Mouse (Mus musculus) heart, embryonic 10.5 days (tissue): ENCODE measurements around the gene Poll. TPM values are rescaled to one million over a fixed set of nuclear protein-coding genes. Genes with fewer than 3 reads are reported as not detected.

Experiments used
- DNase-seq: peaks from one replicate; pipeline ENCODE4 v3.0.0-alpha.2; 2017; ENCODE audit warnings: low spot score
- H3K27ac ChIP-seq: fragments of 300-500 bp; sonication (generic); 2 replicates; pipeline ENCODE4 v1.5.1; 2016; ENCODE audit warnings: mild to moderate bottlenecking
- H3K27me3 ChIP-seq: fragments of 300-500 bp; sonication (generic); 2 replicates; pipeline ENCODE4 v1.6.1; 2016; ENCODE audit warnings: mild to moderate bottlenecking; ENCODE audit not compliant: poor library complexity, insufficient read depth, severe bottlenecking
- H3K36me3 ChIP-seq: fragments of 300-500 bp; sonication (generic); 2 replicates; pipeline ENCODE4 v1.6.1; 2016; ENCODE audit warnings: mild to moderate bottlenecking, moderate library complexity
- H3K4me1 ChIP-seq: fragments of 300-500 bp; sonication (generic); 2 replicates; pipeline ENCODE4 v1.6.1; 2016; ENCODE audit warnings: mild to moderate bottlenecking
- H3K4me3 ChIP-seq: fragments of 300-500 bp; sonication (generic); 2 replicates; pipeline ENCODE4 v1.5.1; 2016; ENCODE audit warnings: mild to moderate bottlenecking, moderate library complexity
- H3K9me3 ChIP-seq: fragments of 300-500 bp; sonication (generic); 2 replicates; pipeline ENCODE4 v1.6.1; 2016; ENCODE audit warnings: mild to moderate bottlenecking, moderate library complexity
- WGBS: fragments of 180-500 bp; shearing (Covaris S2); methylation state at CpG from one replicate; pipeline ENCODE4 v1.1.7; 2016; 5-methylcytosine and 5-hydroxymethylcytosine counted together
- polyA plus RNA-seq: library from polyadenylated mRNA; unstranded; fragments of >200 nt; fragmentation: Nextera tagmentation; extraction: Ambion mirVana; gene quantifications from 2 replicates; pipeline ENCODE4 v1.2.1, GENCODE M21; 2016

Poll gene
- polyA plus RNA-seq, 1 experiment from 2014 or later: 19.2 TPM

DNA sequence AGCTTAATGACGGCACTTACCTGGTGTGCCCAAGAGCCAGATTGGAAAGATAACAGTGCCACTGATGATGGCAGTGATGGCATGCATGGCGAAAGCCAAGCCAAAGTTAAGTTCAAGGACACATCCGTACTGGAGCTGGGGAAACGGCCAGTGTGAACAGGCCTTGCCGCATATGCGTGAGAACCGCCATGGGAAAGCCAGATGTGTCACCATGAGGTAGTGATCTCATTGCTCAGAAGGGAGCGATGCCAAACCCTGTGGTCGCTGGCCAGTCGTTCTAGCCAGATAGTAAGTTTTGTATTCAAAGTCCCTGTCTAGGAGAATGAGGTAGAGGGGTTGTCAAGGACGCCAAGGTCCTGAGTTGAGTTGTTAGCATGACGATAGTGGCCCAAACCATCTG is 44.1 kb downstream of the Poll start:
- no peaks in the 10 kb centered on the region for H3K27me3 ChIP-seq
- H3K4me1 ChIP-seq: no peaks in the 10 kb centered on the region
- no peaks in the 10 kb centered on the region for H3K9me3 ChIP-seq
- H3K4me3 ChIP-seq: no peak overlapping the region
- peaks cover 70% of the 10 kb centered on the region for H3K36me3 ChIP-seq
- no peak for DNase-seq
- WGBS: 93% methylated on average over 12 of the region's 12 CpGs
- H3K27ac ChIP-seq: no peak overlapping the region

DNA sequence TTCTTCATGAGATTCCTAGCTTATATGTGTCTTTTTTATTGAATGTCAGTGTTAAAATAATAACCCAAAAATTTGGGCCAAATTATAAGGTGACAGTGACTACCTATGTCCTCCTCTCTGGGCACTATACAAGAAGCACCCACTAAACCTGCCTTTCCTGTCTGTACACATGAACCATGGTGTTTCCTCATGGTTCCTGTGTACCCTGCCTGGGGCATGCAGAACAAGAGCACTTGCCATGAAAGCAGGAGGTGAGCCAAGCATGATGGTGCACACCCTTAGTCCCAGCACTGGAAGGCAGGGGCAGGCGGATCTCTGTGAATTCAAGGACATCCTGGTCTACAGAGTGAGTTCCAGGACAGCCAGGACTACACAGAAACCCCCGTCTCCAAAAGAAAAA is 45.0 kb downstream of the Poll start:
- Histone ChIP-seq H3K36me3 (peaks cover 61% of the 10 kb centered on the region), H3K4me3 (no peak overlapping the region), H3K9me3 (no peaks in the 10 kb centered on the region), H3K4me1 (no peaks in the 10 kb centered on the region), H3K27ac (no peak overlapping the region), H3K27me3 (no peaks in the 10 kb centered on the region)
- no peak for DNase-seq
- WGBS: 77% methylated on average over 2 of the region's 2 CpGs

GRCm38 (mm10) chr19:45511406-45511805 is 48.9 kb downstream of the Poll start:
- peaks cover 14% of the 10 kb centered on the region for H3K4me1 ChIP-seq
- 88% methylated on average over 4 of the region's 4 CpGs for WGBS
- no peaks in the 10 kb centered on the region for H3K27me3 ChIP-seq
- H3K27ac ChIP-seq: no peak overlapping the region
- DNase-seq: no peak
- peaks cover 39% of the 10 kb centered on the region for H3K36me3 ChIP-seq
- no peak overlapping the region for H3K4me3 ChIP-seq
- no peaks in the 10 kb centered on the region for H3K9me3 ChIP-seq

- WGBS: 74% methylated on average over 3 of the region's 3 CpGs
- Histone ChIP-seq H3K4me3 (no peak overlapping the region), H3K36me3 (peaks cover 32% of the 10 kb centered on the region), H3K4me1 (peaks cover 15% of the 10 kb centered on the region), H3K27me3 (no peaks in the 10 kb centered on the region), H3K27ac (no peak overlapping the region), H3K9me3 (no peaks in the 10 kb centered on the region)
- DNase-seq: no peak
These were observed 49.7 kb downstream of the Poll start for GRCm38 (mm10) chr19:45510680-45511079.

DNA sequence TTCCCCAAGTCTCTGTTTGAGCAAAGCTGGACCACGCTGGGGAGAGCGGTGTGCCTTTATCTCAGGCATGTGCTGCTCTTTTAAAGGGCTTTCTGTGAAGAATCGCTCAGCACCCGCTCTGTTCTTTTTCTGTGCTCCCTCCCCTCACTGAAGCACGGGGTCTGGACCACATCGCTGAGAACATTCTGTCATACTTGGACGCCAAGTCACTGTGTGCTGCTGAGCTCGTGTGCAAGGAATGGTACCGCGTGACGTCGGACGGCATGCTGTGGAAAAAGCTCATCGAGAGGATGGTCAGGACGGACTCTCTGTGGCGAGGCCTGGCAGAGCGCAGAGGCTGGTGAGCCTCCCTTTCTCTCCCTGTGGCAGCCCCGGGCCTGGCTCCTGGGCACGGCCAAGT is 52.8 kb downstream of the Poll start:
- H3K36me3 ChIP-seq: peaks cover 16% of the 10 kb centered on the region
- H3K27me3 ChIP-seq: no peaks in the 10 kb centered on the region
- no peaks in the 10 kb centered on the region for H3K9me3 ChIP-seq
- peak; percentile 81 for DNase-seq
- H3K4me1 ChIP-seq: peaks cover 15% of the 10 kb centered on the region
- no peak overlapping the region; the same call in 1 of the 2 replicates for H3K4me3 ChIP-seq
- peak overlapping the region; percentile 73 for H3K27ac ChIP-seq
- WGBS: 40% methylated on average over 19 of the region's 19 CpGs

GRCm38 (mm10) chr19:45505446-45505845 is 54.9 kb downstream of the Poll start:
- Histone ChIP-seq H3K4me3 (no peak overlapping the region), H3K27ac (no peak overlapping the region), H3K4me1 (peaks cover 15% of the 10 kb centered on the region), H3K27me3 (no peaks in the 10 kb centered on the region), H3K9me3 (no peaks in the 10 kb centered on the region), H3K36me3 (peaks cover 13% of the 10 kb centered on the region)
- no peak for DNase-seq
- 84% methylated on average over 7 of the region's 7 CpGs for WGBS

Other genes starting within 250 kb of the Poll start
- gene Btrc, start 196.8 kb downstream of the Poll start, polyA plus RNA-seq: 46.9 and 47.8 TPM in 2 replicates
- 32.5 and 35.0 TPM in 2 replicates for gene Gm17018, start 84 bp upstream of the Poll start, polyA plus RNA-seq
- gene Fbxw4, start 99.8 kb upstream of the Poll start, polyA plus RNA-seq: 5.5 and 6.0 TPM in 2 replicates
- 1.9 and 8.8 TPM in 2 replicates for gene Fgf8, start 182.4 kb upstream of the Poll start, polyA plus RNA-seq
- gene Npm3, start 189.1 kb upstream of the Poll start, polyA plus RNA-seq: 12.3 and 13.6 TPM in 2 replicates
- 39.6 and 52.5 TPM in 2 replicates for gene Mgea5, start 223.3 kb upstream of the Poll start, polyA plus RNA-seq